Mouse (Mus musculus) heart, embryonic 13.5 days (tissue): ENCODE measurements around the gene Map7d1. TPM values are rescaled to one million over a fixed set of nuclear protein-coding genes. Genes with fewer than 3 reads are reported as not detected.

ENCODE experiments used
- ATAC-seq: fragments of 200-750 bp; cut with Nextera tagmentation; 2 replicates; pipeline ENCODE4 v1.8.0; 2017; ENCODE audit warnings: moderate TSS enrichment; ENCODE audit not compliant: insufficient number of reproducible peaks, low FRiP score, low TSS enrichment; ENCODE audit errors: extremely low read depth
- H3K27ac ChIP-seq: fragments of 300-500 bp; sonication (generic); replicated peaks from 2 replicates; pipeline ENCODE4 v1.5.1; 2015; ENCODE audit warnings: moderate library complexity, mild to moderate bottlenecking, inconsistent platforms
- H3K27me3 ChIP-seq: fragments of 300-500 bp; sonication (generic); replicated peaks from 2 replicates; pipeline ENCODE4 v1.6.1; 2015; ENCODE audit warnings: mild to moderate bottlenecking, inconsistent platforms
- H3K36me3 ChIP-seq: fragments of 300-500 bp; sonication (generic); 2 replicates; pipeline ENCODE4 v1.6.1; 2015; ENCODE audit warnings: mild to moderate bottlenecking, inconsistent platforms
- H3K4me1 ChIP-seq: fragments of 300-500 bp; sonication (generic); 2 replicates; pipeline ENCODE4 v1.6.1; 2015; ENCODE audit warnings: inconsistent platforms
- H3K4me2 ChIP-seq: fragments of 300-500 bp; sonication (generic); 2 replicates; pipeline ENCODE4 v1.6.1; 2015; ENCODE audit warnings: inconsistent platforms, mild to moderate bottlenecking, moderate library complexity
- H3K4me3 ChIP-seq: fragments of 300-500 bp; sonication (generic); 2 replicates; pipeline ENCODE4 v1.5.1; 2015; ENCODE audit warnings: moderate library complexity, mild to moderate bottlenecking, inconsistent platforms
- H3K9ac ChIP-seq: fragments of 300-500 bp; sonication (generic); 2 replicates; pipeline ENCODE4 v1.6.1; 2015; ENCODE audit warnings: inconsistent platforms, mild to moderate bottlenecking, moderate library complexity
- H3K9me3 ChIP-seq: fragments of 300-500 bp; sonication (generic); 2 replicates; pipeline ENCODE4 v1.6.1; 2016; ENCODE audit warnings: inconsistent platforms
- WGBS: fragments of 180-500 bp; shearing (Covaris S2); methylation state at CpG from one replicate; pipeline ENCODE4 v1.1.7; 2015; ENCODE audit warnings: mixed read lengths; 5-methylcytosine and 5-hydroxymethylcytosine counted together
- polyA plus RNA-seq: library from polyadenylated mRNA; unstranded; fragments of >200 nt; fragmentation: Nextera tagmentation; extraction: Ambion mirVana; gene quantifications from 2 replicates; pipeline ENCODE4 v1.2.1, GENCODE M21; 2015

Gene Map7d1
- polyA plus RNA-seq, 1 experiment from 2014 or later = 36.7 TPM

DNA sequence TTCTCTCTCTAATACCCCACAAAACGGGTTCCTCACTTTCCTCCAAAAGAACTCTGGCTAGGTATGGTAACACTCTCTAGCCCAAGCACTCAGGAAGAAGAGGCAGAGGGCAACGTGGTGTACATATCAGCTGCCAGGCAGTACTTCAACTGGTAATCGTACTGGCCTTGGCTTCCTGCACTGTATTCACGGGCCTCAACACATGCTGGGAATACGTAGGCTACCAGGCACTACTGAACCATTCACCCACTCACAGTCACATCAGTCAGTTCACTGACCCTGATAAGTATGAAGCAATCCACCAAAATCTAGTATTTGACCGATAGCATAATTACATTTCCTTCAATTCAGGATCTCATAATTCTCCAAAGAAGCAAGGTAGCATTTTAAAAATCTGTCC lies 56.6 kb downstream of the Map7d1 start:
- no peaks in the 10 kb centered on the region for H3K27me3 ChIP-seq
- 50% methylated on average over 6 of the region's 6 CpGs for WGBS
- H3K4me1 ChIP-seq = peaks cover 67% of the 10 kb centered on the region
- peak overlapping the region; percentile 48 for H3K27ac ChIP-seq
- no peak for ATAC-seq
- peak overlapping the region; percentile 91 for H3K9ac ChIP-seq
- peaks cover 18% of the 10 kb centered on the region for H3K36me3 ChIP-seq
- H3K9me3 ChIP-seq = no peaks in the 10 kb centered on the region
- peak overlapping the region; percentile 79 for H3K4me3 ChIP-seq
- peak overlapping the region; percentile 69 for H3K4me2 ChIP-seq

- WGBS = 45% methylated on average over 3 of the region's 3 CpGs
- Histone ChIP-seq H3K9ac (peak overlapping the region; percentile 37), H3K27ac (peak overlapping the region; percentile 45), H3K4me2 (peak overlapping the region; percentile 69), H3K36me3 (peaks cover 38% of the 10 kb centered on the region), H3K27me3 (no peaks in the 10 kb centered on the region), H3K4me3 (no peak overlapping the region), H3K4me1 (peaks cover 55% of the 10 kb centered on the region), H3K9me3 (no peaks in the 10 kb centered on the region)
- no peak for ATAC-seq
These were observed 58.7 kb downstream of the Map7d1 start for GRCm38 (mm10) chr4:126197485-126197884.

DNA sequence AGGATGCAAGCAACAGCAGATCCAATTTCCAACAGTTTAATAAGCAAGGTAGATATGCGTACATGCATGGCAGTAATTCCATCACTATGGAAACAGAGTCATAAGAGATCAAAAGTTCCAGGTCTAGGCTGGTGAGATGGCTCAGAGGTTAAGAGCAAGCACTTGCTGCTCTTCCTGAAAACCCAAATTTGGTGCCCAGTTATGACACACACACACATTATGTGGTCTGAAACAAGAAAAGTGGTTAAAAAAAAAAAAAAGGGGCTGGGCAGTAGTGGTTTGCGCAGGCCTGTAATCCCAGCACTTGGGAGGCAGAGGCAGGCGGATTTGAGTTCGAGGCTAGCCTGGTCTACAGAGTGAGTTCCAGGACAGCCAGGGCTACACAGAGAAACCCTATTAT lies 61.2 kb downstream of the Map7d1 start:
- H3K36me3 ChIP-seq = peaks cover 58% of the 10 kb centered on the region
- H3K27ac ChIP-seq = no peak overlapping the region
- H3K9me3 ChIP-seq = no peaks in the 10 kb centered on the region
- peaks cover 43% of the 10 kb centered on the region for H3K4me1 ChIP-seq
- H3K4me3 ChIP-seq = no peak overlapping the region
- 96% methylated on average over 4 of the region's 4 CpGs for WGBS
- no peaks in the 10 kb centered on the region for H3K27me3 ChIP-seq
- no peak overlapping the region for H3K4me2 ChIP-seq
- ATAC-seq = no peak
- H3K9ac ChIP-seq = no peak overlapping the region

DNA sequence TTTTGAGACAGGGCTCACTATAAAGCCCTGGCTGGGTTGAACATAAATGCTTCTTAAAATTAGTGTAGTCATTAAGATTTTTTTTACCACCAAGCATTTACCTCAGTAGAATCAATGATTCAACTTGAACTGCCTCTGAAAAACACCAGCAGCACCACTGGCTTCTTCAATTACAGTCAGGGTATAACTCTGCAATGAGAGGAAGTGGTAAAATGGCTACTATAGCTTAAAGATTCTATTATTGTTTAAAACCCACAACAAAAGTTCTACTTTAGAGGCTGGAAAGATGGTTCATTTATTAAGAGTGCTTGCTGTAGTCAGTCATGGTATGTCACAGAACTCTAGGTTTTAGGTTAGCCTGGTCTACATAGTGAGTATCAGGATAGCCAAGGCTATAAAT lies 61.9 kb downstream of the Map7d1 start:
- no peak overlapping the region for H3K4me2 ChIP-seq
- no peak overlapping the region for H3K4me3 ChIP-seq
- H3K9me3 ChIP-seq = no peaks in the 10 kb centered on the region
- no peak for ATAC-seq
- H3K36me3 ChIP-seq = peaks cover 64% of the 10 kb centered on the region
- no peaks in the 10 kb centered on the region for H3K27me3 ChIP-seq
- H3K27ac ChIP-seq = no peak overlapping the region
- no peak overlapping the region for H3K9ac ChIP-seq
- H3K4me1 ChIP-seq = peaks cover 36% of the 10 kb centered on the region

- Histone ChIP-seq H3K27me3 (no peaks in the 10 kb centered on the region), H3K27ac (no peak overlapping the region), H3K4me2 (no peak overlapping the region), H3K4me1 (peaks cover 6% of the 10 kb centered on the region; the same call in 1 of the 2 replicates), H3K9me3 (no peaks in the 10 kb centered on the region), H3K9ac (no peak overlapping the region), H3K36me3 (peaks cover 89% of the 10 kb centered on the region), H3K4me3 (no peak overlapping the region)
- 89% methylated on average over 2 of the region's 2 CpGs for WGBS
- no peak for ATAC-seq
These were observed 65.5 kb downstream of the Map7d1 start for GRCm38 (mm10) chr4:126190636-126191035.

GRCm38 (mm10) chr4:126187096-126187495 lies 69.0 kb downstream of the Map7d1 start:
- Histone ChIP-seq H3K36me3 (peaks cover 90% of the 10 kb centered on the region), H3K4me3 (no peak overlapping the region), H3K4me1 (peaks cover 3% of the 10 kb centered on the region; the same call in 1 of the 2 replicates), H3K27ac (no peak overlapping the region), H3K4me2 (no peak overlapping the region), H3K9ac (no peak overlapping the region), H3K27me3 (no peaks in the 10 kb centered on the region), H3K9me3 (no peaks in the 10 kb centered on the region)
- WGBS = 89% methylated on average over 3 of the region's 3 CpGs
- no peak for ATAC-seq

- no peak for ATAC-seq
- H3K36me3 ChIP-seq = peaks cover 89% of the 10 kb centered on the region
- 81% methylated on average over 5 of the region's 5 CpGs for WGBS
These were observed 73.1 kb downstream of the Map7d1 start for GRCm38 (mm10) chr4:126183034-126183433.

More at GRCm38 (mm10) chr4:126183034-126183433, 73.1 kb downstream of the Map7d1 start:
- Histone ChIP-seq H3K27ac (no peak overlapping the region), H3K4me3 (no peak overlapping the region), H3K9ac (no peak overlapping the region), H3K9me3 (no peaks in the 10 kb centered on the region), H3K4me1 (peaks cover 5% of the 10 kb centered on the region; the same call in 1 of the 2 replicates), H3K4me2 (no peak overlapping the region), H3K27me3 (no peaks in the 10 kb centered on the region)

Other genes with a start within 250 kb of the Map7d1 start
- 0.43 and 0.69 TPM in 2 replicates for gene Csf3r, start 231.8 kb downstream of the Map7d1 start, polyA plus RNA-seq
- gene Mrps15, start 209.4 kb downstream of the Map7d1 start, polyA plus RNA-seq = 129 and 137 TPM in 2 replicates
- 6.4 and 7.7 TPM in 2 replicates for gene Oscp1, start 197.8 kb downstream of the Map7d1 start, polyA plus RNA-seq
- gene Lsm10, start 159.7 kb downstream of the Map7d1 start, polyA plus RNA-seq = 35.2 and 48.6 TPM in 2 replicates
- 26.4 and 26.6 TPM in 2 replicates for gene Stk40, start 152.4 kb downstream of the Map7d1 start, polyA plus RNA-seq
- 30.9 and 34.2 TPM in 2 replicates for gene Eva1b, start 108.6 kb downstream of the Map7d1 start, polyA plus RNA-seq
- gene Sh3d21, start 92.9 kb downstream of the Map7d1 start, polyA plus RNA-seq = 2.8 and 3.0 TPM in 2 replicates
- gene Thrap3, start 53.6 kb downstream of the Map7d1 start, polyA plus RNA-seq = 127 and 134 TPM in 2 replicates
- 68.5 and 74.5 TPM in 2 replicates for gene Trappc3, start 6.0 kb upstream of the Map7d1 start, polyA plus RNA-seq
- 4.2 and 4.9 TPM in 2 replicates for gene Col8a2, start 30.4 kb upstream of the Map7d1 start, polyA plus RNA-seq
- gene Adprhl2, start 65.4 kb upstream of the Map7d1 start, polyA plus RNA-seq = 40.5 and 44.6 TPM in 2 replicates
- 1.7 and 2.4 TPM in 2 replicates for gene Tekt2, start 69.3 kb upstream of the Map7d1 start, polyA plus RNA-seq
- 10.4 and 10.6 TPM in 2 replicates for gene Ago3, start 173.2 kb upstream of the Map7d1 start, polyA plus RNA-seq
- 2.7 and 2.8 TPM in 2 replicates for gene Ago1, start 212.2 kb upstream of the Map7d1 start, polyA plus RNA-seq